Mouse (Mus musculus) MEL (cell line): ENCODE data around the gene Plac9a. TPM values are rescaled to one million over a fixed set of nuclear protein-coding genes. Genes with fewer than 3 reads are reported as not detected.

ENCODE experiments used
- DNase-seq: peaks from one replicate; pipeline ENCODE4 v3.0.0; 2011; ENCODE audit warnings: low read depth, low spot score
- H3K27ac ChIP-seq: 2 replicates; pipeline ENCODE4 v1.5.1; 2012; ENCODE audit warnings: low read depth, mild to moderate bottlenecking, control low read depth, low read length, moderate library complexity; ENCODE audit not compliant: control insufficient read depth
- H3K27me3 ChIP-seq, 2 experiments: fragments of 150-350 bp in 1 of 2; sonication (generic) in 1 of 2; 2 replicates each; pipeline ENCODE4 v1.6.1; 2012; ENCODE audit warnings: low read length in 2 of 2, mild to moderate bottlenecking in 2 of 2, improper control_type of control experiment in 1 of 2, moderate library complexity in 1 of 2; ENCODE audit not compliant: insufficient read depth in 2 of 2, control insufficient read depth in 1 of 2
- H3K36me3 ChIP-seq, 2 experiments: 2 replicates each; pipeline ENCODE4 v1.6.1; 2012 to 2014; ENCODE audit warnings: low read length in 2 of 2, improper control_type of control experiment in 1 of 2, inconsistent platforms in 1 of 2, mild to moderate bottlenecking in 1 of 2; ENCODE audit not compliant: insufficient read depth in 2 of 2, control insufficient read depth in 1 of 2
- H3K4me1 ChIP-seq, 2 experiments: fragments of 150-350 bp in 1 of 2; sonication (generic) in 1 of 2; 2 replicates each; pipeline ENCODE4 v1.6.1; 2012; ENCODE audit warnings: low read length in 2 of 2, improper control_type of control experiment in 1 of 2, mild to moderate bottlenecking in 1 of 2; ENCODE audit not compliant: insufficient read depth in 2 of 2, control insufficient read depth in 1 of 2
- H3K4me3 ChIP-seq, 2 experiments: fragments of 150-350 bp in 1 of 2; sonication (generic) in 1 of 2; 2 replicates each; pipeline ENCODE4 v1.5.1; 2012; ENCODE audit warnings: low read depth in 2 of 2, low read length in 2 of 2, mild to moderate bottlenecking in 2 of 2, moderate library complexity in 2 of 2, control low read depth in 1 of 2, improper control_type of control experiment in 1 of 2; ENCODE audit not compliant: control insufficient read depth in 1 of 2, insufficient read depth in 1 of 2
- H3K79me2 ChIP-seq: 2 replicates; pipeline ENCODE4 v1.6.1; 2012; ENCODE audit warnings: mild to moderate bottlenecking, low read length, moderate library complexity; ENCODE audit not compliant: control insufficient read depth, poor library complexity, insufficient read depth
- H3K9ac ChIP-seq: 2 replicates; pipeline ENCODE4 v1.6.1; 2012; ENCODE audit warnings: low read depth, mild to moderate bottlenecking, control low read depth, low read length, moderate library complexity; ENCODE audit not compliant: control insufficient read depth, poor library complexity, severe bottlenecking
- H3K9me3 ChIP-seq: fragments of 150-350 bp; sonication (generic); replicated peaks from 2 replicates; pipeline ENCODE4 v1.6.1; 2012; ENCODE audit warnings: mild to moderate bottlenecking, low read length, improper control_type of control experiment, moderate library complexity; ENCODE audit not compliant: insufficient read depth
- CHD2 ChIP-seq: IDR thresholded peaks from 2 replicates; pipeline ENCODE4 v1.6.1; 2011; ENCODE audit warnings: low read length, improper control_type of control experiment
- EP300 ChIP-seq, 2 experiments: IDR thresholded peaks; 2 replicates each; pipeline ENCODE4 v1.6.1; 2011; ENCODE audit warnings: improper control_type of control experiment in 2 of 2, low read length in 2 of 2, low read depth in 1 of 2, mild to moderate bottlenecking in 1 of 2
- ETS1 ChIP-seq: IDR thresholded peaks from 2 replicates; pipeline ENCODE4 v1.6.1; 2012; ENCODE audit warnings: low read depth, mild to moderate bottlenecking, inconsistent platforms, low read length, improper control_type of control experiment, moderate library complexity
- GATA1 ChIP-seq: IDR thresholded peaks from 2 replicates; pipeline ENCODE4 v1.6.1; 2011; ENCODE audit warnings: low read depth, low read length, improper control_type of control experiment
- HCFC1 ChIP-seq: IDR thresholded peaks from 2 replicates; pipeline ENCODE4 v1.6.1; 2012; ENCODE audit warnings: low read depth, mild to moderate bottlenecking, inconsistent platforms, low read length, improper control_type of control experiment, moderate library complexity
- JUND ChIP-seq: IDR thresholded peaks from 2 replicates; pipeline ENCODE4 v1.6.1; 2011; ENCODE audit warnings: low read depth, mild to moderate bottlenecking, improper control_type of control experiment, low read length
- MEF2A ChIP-seq: IDR thresholded peaks from 2 replicates; pipeline ENCODE4 v1.6.1; 2014; ENCODE audit warnings: low read depth, mild to moderate bottlenecking, inconsistent platforms, low read length, improper control_type of control experiment; ENCODE audit not compliant: poor library complexity, insufficient replicate concordance, severe bottlenecking; ENCODE audit errors: extremely low read depth
- MYB ChIP-seq: IDR thresholded peaks from 2 replicates; pipeline ENCODE4 v1.6.1; 2011; ENCODE audit warnings: mild to moderate bottlenecking, low read depth, low read length, improper control_type of control experiment
- MYC ChIP-seq: IDR thresholded peaks from 2 replicates; pipeline ENCODE4 v1.6.1; 2011; ENCODE audit warnings: low read depth, mild to moderate bottlenecking, low read length, improper control_type of control experiment, moderate library complexity
- SIN3A ChIP-seq: IDR thresholded peaks from 2 replicates; pipeline ENCODE4 v1.6.1; 2012; ENCODE audit warnings: low read length, improper control_type of control experiment, inconsistent platforms
- TAL1 ChIP-seq: IDR thresholded peaks from 2 replicates; pipeline ENCODE4 v1.6.1; 2012; ENCODE audit warnings: mild to moderate bottlenecking, inconsistent platforms, low read length, moderate library complexity, mixed read lengths
- TBP ChIP-seq: IDR thresholded peaks from 2 replicates; pipeline ENCODE4 v1.8.0; 2011; ENCODE audit warnings: low read depth, low read length, improper control_type of control experiment
- TCF12 ChIP-seq: IDR thresholded peaks from 2 replicates; pipeline ENCODE4 v1.6.1; 2014; ENCODE audit warnings: low read depth, mild to moderate bottlenecking, inconsistent platforms, low read length, improper control_type of control experiment, moderate library complexity
- USF1 ChIP-seq: IDR thresholded peaks from 2 replicates; pipeline ENCODE4 v1.6.1; 2014; ENCODE audit warnings: low read depth, mild to moderate bottlenecking, inconsistent platforms, low read length, improper control_type of control experiment, moderate library complexity
- USF2 ChIP-seq, 2 experiments: IDR thresholded peaks; 2 replicates each; pipeline ENCODE4 v1.6.1; 2011 to 2012; ENCODE audit warnings: improper control_type of control experiment in 2 of 2, low read length in 2 of 2, borderline replicate concordance in 1 of 2, inconsistent platforms in 1 of 2, low read depth in 1 of 2, mild to moderate bottlenecking in 1 of 2; ENCODE audit not compliant: insufficient read depth in 1 of 2
- ZKSCAN1 ChIP-seq: IDR thresholded peaks from 2 replicates; pipeline ENCODE4 v1.6.1; 2012; ENCODE audit warnings: low read depth, mild to moderate bottlenecking, inconsistent platforms, low read length, improper control_type of control experiment, moderate library complexity
- polyA plus RNA-seq, 2 experiments: library from polyadenylated mRNA; stranded (reverse) in 1 of 2; unstranded in 1 of 2; fragments of >175 nt in 1 of 2; fragments of >200 nt in 1 of 2; gene quantifications; 2 replicates each; pipeline versions ENCODE4 v1.2.1 to v1.2.4; 2012; ENCODE audit warnings: low replicate concordance in 2 of 2, low read depth in 1 of 2; ENCODE audit not compliant: insufficient read length in 2 of 2, insufficient read depth in 1 of 2, missing spikeins in 1 of 2
- total RNA-seq: library from RNA; depleted of rRNA; stranded (reverse); fragments of 300-350 nt; gene quantifications from 2 replicates; pipeline ENCODE4 v1.2.3, GENCODE M21; 2012

The Plac9a gene
- total and polyA plus RNA-seq, 3 experiments = not detected

- TF ChIP-seq GATA1 = no peak
- TF ChIP-seq MYB = no peak
- TF ChIP-seq USF1 = no peak
- TF ChIP-seq, all 39 proteins: peak for 11
Observed at GRCm38 (mm10) chr14:25841991-25842687, 60.8 kb downstream of the Plac9a start, which contains the start of gene Anxa11 (continued).

DNA sequence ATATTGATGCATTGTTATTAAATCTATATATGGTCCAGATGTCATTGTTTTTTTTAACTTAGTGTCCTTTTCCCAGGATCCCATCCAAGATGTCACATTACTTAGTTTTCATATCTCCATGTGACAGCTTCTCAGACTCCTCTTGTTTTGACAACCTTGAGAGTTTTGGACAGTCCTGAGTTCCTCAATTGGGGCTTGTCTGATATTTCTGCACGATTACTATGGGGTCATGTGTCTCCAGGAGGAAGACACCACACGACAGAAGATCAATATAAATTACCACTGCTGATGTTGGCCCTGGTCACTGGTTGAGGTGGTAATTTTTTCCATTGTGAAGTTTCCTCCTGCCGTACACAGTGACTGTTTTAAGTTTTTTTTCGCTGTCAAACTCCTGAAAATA lies 61.3 kb downstream of the Plac9a start:
- peaks cover 4 to 8% of the 10 kb centered on the region in 2 experiments; a peak in 3 of 4 replicates for H3K4me1 ChIP-seq
- H3K9me3 ChIP-seq = no peaks in the 10 kb centered on the region
- H3K79me2 ChIP-seq = peaks cover 10% of the 10 kb centered on the region
- H3K9ac ChIP-seq = peak overlapping the region; percentile 42
- peak; percentile 56 for DNase-seq
- H3K36me3 ChIP-seq = peaks cover 0 to 4% of the 10 kb centered on the region in 2 experiments; a peak in 2 of 4 replicates
- H3K27ac ChIP-seq = peak overlapping the region; percentile 30; the same call in 1 of the 2 replicates
- H3K27me3 ChIP-seq = peaks cover 0 to 1% of the 10 kb centered on the region in 2 experiments; a peak in 1 of 4 replicates
- H3K4me3 ChIP-seq = peak overlapping the region; percentile 82 to 95
- TF ChIP-seq TBP (peak; percentile 63), USF1 (peak; percentile 70), EP300 (IDR thresholded peaks at IDR 0.05; ENCODE audit: low read depth in 1 of 2, low read length in 2 of 2) (peak in 1 of 2 experiments; percentile 37; a peak in 2 of 4 replicates), JUND (no peak), USF2 (IDR thresholded peaks at IDR 0.05; ENCODE audit: borderline replicate concordance in 1 of 2, insufficient read depth in 1 of 2, low read depth in 1 of 2, low read length in 2 of 2) (0 out of 4 replicates have a peak, but pooled peaks of 1 of the 2 experiments have one; percentile 17), ETS1 (no peak), TAL1 (0 out of 2 replicates have a peak, but pooled peaks have one; percentile 11), SIN3A (peak; percentile 3; the same call in 1 of the 2 replicates)

DNA sequence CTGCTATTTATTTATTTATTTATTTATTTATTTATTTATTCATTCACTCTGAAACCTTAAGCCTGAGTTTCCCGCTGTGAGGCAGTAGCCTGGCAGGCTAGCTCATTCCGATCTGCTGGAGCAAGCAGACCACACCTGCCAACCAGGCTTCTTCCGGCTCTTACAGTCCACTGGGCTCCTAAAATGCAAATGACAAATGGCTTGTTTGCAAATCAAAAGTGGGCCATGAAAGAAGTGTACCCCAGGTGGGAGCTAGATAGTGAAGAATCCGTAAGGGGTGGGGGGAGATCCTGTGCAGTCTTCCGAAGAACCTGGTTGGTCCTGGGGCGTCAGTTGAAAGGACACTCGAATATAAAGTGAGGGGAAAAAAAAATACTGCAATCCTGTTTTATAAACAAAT lies 61.9 kb downstream of the Plac9a start:
- Histone ChIP-seq H3K36me3 (peaks cover 0 to 4% of the 10 kb centered on the region in 2 experiments; a peak in 2 of 4 replicates), H3K79me2 (peaks cover 10% of the 10 kb centered on the region), H3K27me3 (peaks cover 0 to 3% of the 10 kb centered on the region in 2 experiments; a peak in 1 of 4 replicates), H3K9me3 (no peaks in the 10 kb centered on the region), H3K4me1 (peaks cover 4 to 8% of the 10 kb centered on the region in 2 experiments; a peak in 3 of 4 replicates), H3K9ac (no peak overlapping the region), H3K27ac (no peak overlapping the region), H3K4me3 (no peak overlapping the region)
- TF ChIP-seq CHD2 (no peak), JUND (no peak), TAL1 (no peak), MEF2A (no peak), TCF12 (no peak), HCFC1 (no peak), ZKSCAN1 (no peak), MYC (no peak), SIN3A (no peak)
- no peak for DNase-seq
